Comparison of ENCODE assay signal across 15 mouse cellular contexts in the genomic region with DNA sequence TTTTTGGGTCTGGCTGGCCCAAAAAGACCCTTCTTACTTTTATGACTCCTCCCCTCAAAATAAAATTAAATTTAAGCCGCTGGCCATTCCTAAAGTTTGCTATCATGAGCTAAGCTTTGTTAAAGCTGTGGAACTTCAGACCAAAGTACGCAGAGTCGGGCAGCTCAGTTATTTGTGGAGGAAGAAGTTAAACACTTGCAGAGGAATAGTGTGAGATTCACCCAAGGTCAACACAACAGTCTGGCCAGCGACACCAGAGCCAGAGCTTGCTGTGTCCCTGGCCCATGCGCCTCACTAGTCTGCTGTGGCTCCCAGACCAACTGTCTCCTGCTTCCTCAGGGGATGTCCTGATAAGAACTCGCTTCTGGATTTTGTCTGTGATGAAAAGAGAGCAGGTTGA.
DNase-seq lines count a peak whose midpoint lies in the region.
"Had no signal": no experiment of that assay in that cellular context is flagged by ENCODE, and none has a peak within 500 bp of the region (broad histone marks: within the 10 kb centered on the region; RNA-seq: fewer than 3 reads in every experiment).

No protein-coding gene starts in this region.

- intact Hi-C loops in heart, postnatal 10 days (cut with DNase I), result no loop called here
- intact Hi-C loops in heart, postnatal 14 days (cut with DNase I), result no loop called here

- DNase-seq in cerebellum, adult 9-11 months, result peak; percentile 6
- DNase-seq in cerebellum, postnatal 4 days (ENCODE audit: low spot score in 2 of 2), result no peak
- DNase-seq in heart, adult 11 months, result peak; percentile 74
- no peak for DNase-seq in heart, adult 9 months (ENCODE audit: low spot score in 2 of 2)
- DNase-seq in heart, postnatal 10 days, result peak; percentile 10 to 15
- no peak for DNase-seq in heart, postnatal 14 days
- peak; percentile 36 for DNase-seq in brain, adult 2 months (ENCODE audit: low read depth, low spot score)
- DNase-seq in embryo, embryonic 10 days (ENCODE audit: low spot score), result no peak
- DNase-seq: adrenal gland, adult 8-10 months; forebrain, postnatal 0 days; gastrocnemius, adult 2 months; gastrocnemius, postnatal 14 days; heart, postnatal 4 days; kidney, adult 18-20 months; kidney, adult 9 months had no signal

Comparison
In these comparisons a context has a peak if more than half of its experiments do, and no peak if none do; other contexts are left out.
1. DNase-seq: peak in cerebellum, adult 9-11 months (single experiment), heart, adult 11 months (single experiment), heart, postnatal 10 days (2 of 2) and brain, adult 2 months (single experiment); none in cerebellum, postnatal 4 days (0 of 2), heart, adult 9 months (0 of 2), heart, postnatal 14 days (0 of 2) and embryo, embryonic 10 days (single experiment).